Mouse (Mus musculus): ENCODE results near the gene Casp7.
"Not testable (repeated sequence)": the region's sequence is repeated elsewhere in the genome, so short reads cannot be mapped to it uniquely, and the experiment has no call there.

Casp7 gene

GRCm38 (mm10) chr19:56385546-56385945, 11.4 kb upstream of the Casp7 start:
- no peak for DNase-seq (ENCODE audit: low spot score in 2 of 2)

GRCm38 (mm10) chr19:56386095-56386494, 10.8 kb upstream of the Casp7 start:
- no peak for DNase-seq (ENCODE audit: low spot score in 2 of 2)

GRCm38 (mm10) chr19:56387726-56388302, 9.1 kb upstream of the Casp7 start:
- DNase-seq (ENCODE audit: low spot score in 2 of 2): no peak

GRCm38 (mm10) chr19:56389176-56389575, 7.8 kb upstream of the Casp7 start:
- no peak for DNase-seq (ENCODE audit: low spot score in 2 of 2)

GRCm38 (mm10) chr19:56389879-56390278, 7.0 kb upstream of the Casp7 start, which contains the start of gene Nrap:
Nrap (minus strand) TSS chr19:56390037.
- no peak for DNase-seq (ENCODE audit: low spot score in 2 of 2)

- peak; percentile 61 to 71 for DNase-seq (ENCODE audit: low spot score in 2 of 2)
These were observed 5.5 kb upstream of the Casp7 start for GRCm38 (mm10) chr19:56391307-56392046.

GRCm38 (mm10) chr19:56393311-56393866, 3.5 kb upstream of the Casp7 start:
- no peak for DNase-seq (ENCODE audit: low spot score in 2 of 2)

- no peak for DNase-seq (ENCODE audit: low spot score in 2 of 2)
These were observed 1.6 kb upstream of the Casp7 start for GRCm38 (mm10) chr19:56395183-56395935.

- no peak for DNase-seq (ENCODE audit: low spot score in 2 of 2)
These were observed 702 bp upstream of the Casp7 start for GRCm38 (mm10) chr19:56396227-56396626.

GRCm38 (mm10) chr19:56397663-56398527, 966 bp downstream of the Casp7 start:
- no peak for DNase-seq (ENCODE audit: low spot score in 2 of 2)

GRCm38 (mm10) chr19:56398528-56398795, 1.5 kb downstream of the Casp7 start:
- no peak for DNase-seq (ENCODE audit: low spot score in 2 of 2)

GRCm38 (mm10) chr19:56400200-56400599, 3.3 kb downstream of the Casp7 start:
- DNase-seq (ENCODE audit: low spot score in 2 of 2): peak; percentile 81 to 86

- DNase-seq (ENCODE audit: low spot score in 2 of 2): no peak
These were observed 4.9 kb downstream of the Casp7 start for GRCm38 (mm10) chr19:56401864-56402263.

GRCm38 (mm10) chr19:56405824-56406223, 8.9 kb downstream of the Casp7 start:
- DNase-seq (ENCODE audit: low spot score in 2 of 2): no peak

GRCm38 (mm10) chr19:56406581-56406980, 9.7 kb downstream of the Casp7 start:
- DNase-seq (ENCODE audit: low spot score in 2 of 2): no peak

GRCm38 (mm10) chr19:56409884-56410283, 13.0 kb downstream of the Casp7 start:
- DNase-seq (ENCODE audit: low spot score in 2 of 2): not testable (repeated sequence)

GRCm38 (mm10) chr19:56418404-56418803, 21.5 kb downstream of the Casp7 start:
- no peak for DNase-seq (ENCODE audit: low spot score in 2 of 2)

GRCm38 (mm10) chr19:56419452-56419851, 22.5 kb downstream of the Casp7 start:
- no peak for DNase-seq (ENCODE audit: low spot score in 2 of 2)

GRCm38 (mm10) chr19:56420345-56420744, 23.4 kb downstream of the Casp7 start:
- DNase-seq (ENCODE audit: low spot score in 2 of 2): no peak

GRCm38 (mm10) chr19:56422476-56423338, 25.8 kb downstream of the Casp7 start:
- peak; percentile 50 to 65 for DNase-seq (ENCODE audit: low spot score in 2 of 2)

- no peak for DNase-seq (ENCODE audit: low spot score in 2 of 2)
These were observed 26.4 kb downstream of the Casp7 start for GRCm38 (mm10) chr19:56423370-56423769.
